Mouse (Mus musculus) naive thymus-derived CD4-positive, alpha-beta T cell, adult 2 months (primary cell): ENCODE data around the gene March11.

Experiments
- DNase-seq: peaks from one replicate; pipeline ENCODE4 v3.0.0-alpha.2; 2011; ENCODE audit warnings: low read depth

March11 gene

GRCm38 (mm10) chr15:26374232-26374631, 65.4 kb downstream of the March11 start:
- DNase-seq = no peak

GRCm38 (mm10) chr15:26374946-26375345, 66.1 kb downstream of the March11 start:
- no peak for DNase-seq

- no peak for DNase-seq
These were observed 68.5 kb downstream of the March11 start for GRCm38 (mm10) chr15:26377355-26377754.

GRCm38 (mm10) chr15:26378879-26379278, 70.0 kb downstream of the March11 start:
- DNase-seq = no peak

- DNase-seq = no peak
These were observed 71.0 kb downstream of the March11 start for GRCm38 (mm10) chr15:26379831-26380230.

- no peak for DNase-seq
These were observed 72.0 kb downstream of the March11 start for GRCm38 (mm10) chr15:26380844-26381243.

- DNase-seq = no peak
These were observed 81.2 kb downstream of the March11 start for GRCm38 (mm10) chr15:26390001-26390400.

- no peak for DNase-seq
These were observed 87.7 kb downstream of the March11 start for GRCm38 (mm10) chr15:26396556-26396955.

- DNase-seq = no peak
These were observed 116.4 kb downstream of the March11 start for GRCm38 (mm10) chr15:26425284-26425683.

GRCm38 (mm10) chr15:26426231-26426630, 117.4 kb downstream of the March11 start:
- DNase-seq = no peak

- no peak for DNase-seq
These were observed 121.7 kb downstream of the March11 start for GRCm38 (mm10) chr15:26430565-26430964.

GRCm38 (mm10) chr15:26432676-26433075, 123.8 kb downstream of the March11 start:
- no peak for DNase-seq

- no peak for DNase-seq
These were observed 126.9 kb downstream of the March11 start for GRCm38 (mm10) chr15:26435725-26436124.

- DNase-seq = no peak
These were observed 128.3 kb downstream of the March11 start for GRCm38 (mm10) chr15:26437113-26437512.
